Mouse (Mus musculus): ENCODE data around the gene Gm8978.
"Not testable (repeated sequence)": the region's sequence is repeated elsewhere in the genome, so short reads cannot be mapped to it uniquely, and the experiment has no call there.

Gm8978 gene

GRCm38 (mm10) chr19:33625152-33625551, at the start of gene Gm8978:
Gene Gm8978 (minus strand): TSS chr19:33625252.
- not testable (repeated sequence) for DNase-seq (ENCODE audit: low spot score)

- peak; percentile 52 for DNase-seq (ENCODE audit: low spot score)
Measured at GRCm38 (mm10) chr19:33589626-33590302, 35.3 kb downstream of the Gm8978 start.

- not testable (repeated sequence) for DNase-seq (ENCODE audit: low spot score)
Measured at GRCm38 (mm10) chr19:33568551-33568950, 56.5 kb downstream of the Gm8978 start.
